Mouse (Mus musculus) limb, embryonic 10.5 days (tissue): Measurements from ENCODE around the gene Ppp2r5d. TPM values are rescaled to one million over a fixed set of nuclear protein-coding genes. Genes with fewer than 3 reads are reported as not detected.

Experiments
- DNase-seq: peaks from one replicate; pipeline ENCODE4 v3.0.0-alpha.2; 2017; ENCODE audit warnings: low spot score
- H3K27ac ChIP-seq: fragments of 300-500 bp; sonication (generic); 2 replicates; pipeline ENCODE4 v1.5.1; 2016; ENCODE audit warnings: mild to moderate bottlenecking
- H3K27me3 ChIP-seq: fragments of 300-500 bp; sonication (generic); 2 replicates; pipeline ENCODE4 v1.6.1; 2016; ENCODE audit warnings: low read depth, mild to moderate bottlenecking; ENCODE audit not compliant: poor library complexity, severe bottlenecking
- H3K36me3 ChIP-seq: fragments of 300-500 bp; sonication (generic); 2 replicates; pipeline ENCODE4 v1.6.1; 2016; ENCODE audit warnings: mild to moderate bottlenecking, moderate library complexity
- H3K4me1 ChIP-seq: fragments of 300-500 bp; sonication (generic); 2 replicates; pipeline ENCODE4 v1.6.1; 2016
- H3K4me3 ChIP-seq: fragments of 300-500 bp; sonication (generic); 2 replicates; pipeline ENCODE4 v1.5.1; 2016; ENCODE audit warnings: mild to moderate bottlenecking, moderate library complexity
- H3K9me3 ChIP-seq: fragments of 300-500 bp; sonication (generic); replicated peaks from 2 replicates; pipeline ENCODE4 v1.6.1; 2016; ENCODE audit warnings: mild to moderate bottlenecking
- WGBS: fragments of 180-500 bp; shearing (Covaris S2); methylation state at CpG from one replicate; pipeline ENCODE4 v1.1.7; 2016; 5-methylcytosine and 5-hydroxymethylcytosine counted together
- polyA plus RNA-seq: library from polyadenylated mRNA; unstranded; fragments of >200 nt; fragmentation: Nextera tagmentation; extraction: Ambion mirVana; gene quantifications from 2 replicates; pipeline ENCODE4 v1.2.1, GENCODE M21; 2016

The Ppp2r5d gene
- 152 and 160 TPM in 2 replicates for polyA plus RNA-seq

- peak within 1 kb of the TSS; percentile 94 for H3K27ac ChIP-seq
Measured at GRCm38 (mm10) chr17:46704887-46705835, at the start of gene Ppp2r5d. TSS of gene Ppp2r5d (minus strand) at chr17:46705111.

GRCm38 (mm10) chr17:46751794-46752556 lies 47.1 kb upstream of the Ppp2r5d start, which contains the start of gene Cnpy3:
TSS of gene Cnpy3 (minus strand) at chr17:46752214.
- Histone ChIP-seq H3K27me3 (no peaks in the 10 kb centered on the region), H3K4me3 (peak within 1 kb of the TSS; percentile 82), H3K9me3 (no peaks in the 10 kb centered on the region), H3K4me1 (peaks cover 25% of the 10 kb centered on the region), H3K36me3 (peaks cover 23% of the 10 kb centered on the region), H3K27ac (peak within 1 kb of the TSS; percentile 90)
- peak; percentile 99 for DNase-seq
- WGBS, result under 1% methylated on average over 58 of the region's 58 CpGs

More at GRCm38 (mm10) chr17:46704887-46705835, at the start of gene Ppp2r5d:
- peak; percentile 90 for DNase-seq
- Histone ChIP-seq H3K9me3 (no peaks in the 10 kb centered on the region), H3K27me3 (no peaks in the 10 kb centered on the region), H3K4me1 (peaks cover 39% of the 10 kb centered on the region), H3K36me3 (peaks cover 22% of the 10 kb centered on the region), H3K4me3 (peak within 1 kb of the TSS; percentile 95)
- 2% methylated on average over 48 of the region's 48 CpGs for WGBS

- WGBS, result 33% methylated on average over 16 of the region's 16 CpGs
- peak overlapping the region; percentile 90 for H3K27ac ChIP-seq
- peaks cover 18% of the 10 kb centered on the region for H3K4me1 ChIP-seq
- H3K36me3 ChIP-seq, result peaks cover 31% of the 10 kb centered on the region
- H3K4me3 ChIP-seq, result peak overlapping the region; percentile 82
- no peaks in the 10 kb centered on the region for H3K9me3 ChIP-seq
- no peak for DNase-seq
- no peaks in the 10 kb centered on the region for H3K27me3 ChIP-seq
Measured at GRCm38 (mm10) chr17:46751056-46751793, 46.3 kb upstream of the Ppp2r5d start.

- Histone ChIP-seq H3K27me3 (no peaks in the 10 kb centered on the region), H3K27ac (peak overlapping the region; percentile 90; the same call in 1 of the 2 replicates), H3K4me1 (peaks cover 14% of the 10 kb centered on the region), H3K9me3 (no peaks in the 10 kb centered on the region), H3K36me3 (peaks cover 37% of the 10 kb centered on the region), H3K4me3 (peak overlapping the region; percentile 82)
- WGBS, result 89% methylated on average over 4 of the region's 4 CpGs
- DNase-seq, result no peak
Measured at GRCm38 (mm10) chr17:46750580-46750979, 45.7 kb upstream of the Ppp2r5d start.

GRCm38 (mm10) chr17:46749282-46749681 lies 44.4 kb upstream of the Ppp2r5d start:
- peaks cover 14% of the 10 kb centered on the region for H3K4me1 ChIP-seq
- H3K27me3 ChIP-seq, result no peaks in the 10 kb centered on the region
- WGBS, result 91% methylated on average over 5 of the region's 5 CpGs
- no peaks in the 10 kb centered on the region for H3K9me3 ChIP-seq
- DNase-seq, result no peak
- H3K27ac ChIP-seq, result no peak overlapping the region
- no peak overlapping the region for H3K4me3 ChIP-seq
- peaks cover 49% of the 10 kb centered on the region for H3K36me3 ChIP-seq

GRCm38 (mm10) chr17:46747806-46748205 lies 42.9 kb upstream of the Ppp2r5d start:
- Histone ChIP-seq H3K4me1 (peaks cover 13% of the 10 kb centered on the region), H3K4me3 (no peak overlapping the region), H3K27me3 (no peaks in the 10 kb centered on the region), H3K9me3 (no peaks in the 10 kb centered on the region), H3K27ac (no peak overlapping the region), H3K36me3 (peaks cover 64% of the 10 kb centered on the region)
- WGBS, result 96% methylated on average over 2 of the region's 2 CpGs
- DNase-seq, result no peak

- no peaks in the 10 kb centered on the region for H3K9me3 ChIP-seq
- H3K4me3 ChIP-seq, result no peak overlapping the region
- peaks cover 9% of the 10 kb centered on the region for H3K4me1 ChIP-seq
- WGBS, result 89% methylated on average over 8 of the region's 8 CpGs
- peaks cover 69% of the 10 kb centered on the region for H3K36me3 ChIP-seq
- DNase-seq, result no peak
- H3K27me3 ChIP-seq, result no peaks in the 10 kb centered on the region
- no peak overlapping the region for H3K27ac ChIP-seq
Measured at GRCm38 (mm10) chr17:46747234-46747633, 42.3 kb upstream of the Ppp2r5d start.

GRCm38 (mm10) chr17:46745506-46745905 lies 40.6 kb upstream of the Ppp2r5d start:
- WGBS, result 95% methylated on average over 2 of the region's 2 CpGs
- Histone ChIP-seq H3K9me3 (no peaks in the 10 kb centered on the region), H3K4me1 (peaks cover under 1% of the 10 kb centered on the region; the same call in 1 of the 2 replicates), H3K27ac (no peak overlapping the region), H3K27me3 (no peaks in the 10 kb centered on the region), H3K4me3 (no peak overlapping the region), H3K36me3 (peaks cover 82% of the 10 kb centered on the region)
- DNase-seq, result no peak

GRCm38 (mm10) chr17:46742986-46743385 lies 38.1 kb upstream of the Ppp2r5d start:
- peaks cover 78% of the 10 kb centered on the region for H3K36me3 ChIP-seq
- no peak overlapping the region for H3K4me3 ChIP-seq
- no peaks in the 10 kb centered on the region for H3K9me3 ChIP-seq
- H3K4me1 ChIP-seq, result no peaks in the 10 kb centered on the region
- 88% methylated on average over 9 of the region's 9 CpGs for WGBS
- no peaks in the 10 kb centered on the region for H3K27me3 ChIP-seq
- no peak overlapping the region for H3K27ac ChIP-seq
- no peak for DNase-seq

- no peaks in the 10 kb centered on the region for H3K27me3 ChIP-seq
- H3K27ac ChIP-seq, result no peak overlapping the region
- no peak overlapping the region for H3K4me3 ChIP-seq
- H3K36me3 ChIP-seq, result peaks cover 77% of the 10 kb centered on the region
- H3K9me3 ChIP-seq, result no peaks in the 10 kb centered on the region
- no peak for DNase-seq
- no peaks in the 10 kb centered on the region for H3K4me1 ChIP-seq
- WGBS, result 93% methylated on average over 6 of the region's 6 CpGs
Measured at GRCm38 (mm10) chr17:46741305-46741704, 36.4 kb upstream of the Ppp2r5d start.

- DNase-seq, result peak; percentile 51
- 62% methylated on average over 10 of the region's 10 CpGs for WGBS
- no peak overlapping the region for H3K4me3 ChIP-seq
- no peaks in the 10 kb centered on the region for H3K4me1 ChIP-seq
- 0 out of 2 replicates have a peak overlapping the region, but pooled peaks have one; percentile 4 for H3K27ac ChIP-seq
- no peaks in the 10 kb centered on the region for H3K27me3 ChIP-seq
- H3K9me3 ChIP-seq, result no peaks in the 10 kb centered on the region
- peaks cover 51% of the 10 kb centered on the region for H3K36me3 ChIP-seq
Measured at GRCm38 (mm10) chr17:46736160-46736559, 31.2 kb upstream of the Ppp2r5d start.

- no peaks in the 10 kb centered on the region for H3K9me3 ChIP-seq
- 87% methylated on average over 7 of the region's 7 CpGs for WGBS
- peaks cover 49% of the 10 kb centered on the region for H3K36me3 ChIP-seq
- H3K27ac ChIP-seq, result no peak overlapping the region
- H3K4me3 ChIP-seq, result no peak overlapping the region
- no peaks in the 10 kb centered on the region for H3K4me1 ChIP-seq
- DNase-seq, result no peak
- H3K27me3 ChIP-seq, result peaks cover 3% of the 10 kb centered on the region; the same call in 1 of the 2 replicates
Measured at GRCm38 (mm10) chr17:46735287-46735686, 30.4 kb upstream of the Ppp2r5d start.
